Mouse (Mus musculus) stomach, embryonic 15.5 days (tissue): ENCODE measurements at regions not wholly inside any gene's neighbourhood (a gene's known extent, or its start where the extent isn't known, plus 50 kb on each side); places are given as distances from the start of the nearest gene placed in this dataset.

Experiments
- ATAC-seq: fragments of 200-750 bp; cut with Nextera tagmentation; 2 replicates; pipeline ENCODE4 v1.8.0; 2017; ENCODE audit warnings: low read depth, moderate number of reproducible peaks, moderate TSS enrichment; ENCODE audit not compliant: insufficient read depth, low FRiP score
- H3K27ac ChIP-seq: fragments of 300-500 bp; sonication (generic); 2 replicates; pipeline ENCODE4 v1.5.1; 2015; ENCODE audit warnings: mild to moderate bottlenecking, inconsistent platforms
- H3K27me3 ChIP-seq: fragments of 300-500 bp; sonication (generic); replicated peaks from 2 replicates; pipeline ENCODE4 v1.6.1; 2015; ENCODE audit warnings: inconsistent platforms
- H3K36me3 ChIP-seq: fragments of 300-500 bp; sonication (generic); 2 replicates; pipeline ENCODE4 v1.6.1; 2015; ENCODE audit warnings: inconsistent platforms
- H3K4me1 ChIP-seq: fragments of 300-500 bp; sonication (generic); 2 replicates; pipeline ENCODE4 v1.6.1; 2015; ENCODE audit warnings: inconsistent platforms
- H3K4me2 ChIP-seq: fragments of 300-500 bp; sonication (generic); 2 replicates; pipeline ENCODE4 v1.6.1; 2015; ENCODE audit warnings: mild to moderate bottlenecking, inconsistent platforms
- H3K4me3 ChIP-seq: fragments of 300-500 bp; sonication (generic); replicated peaks from 2 replicates; pipeline ENCODE4 v1.5.1; 2015; ENCODE audit warnings: inconsistent platforms
- H3K9ac ChIP-seq: fragments of 300-500 bp; sonication (generic); 2 replicates; pipeline ENCODE4 v1.6.1; 2015; ENCODE audit warnings: inconsistent platforms
- H3K9me3 ChIP-seq: fragments of 300-500 bp; sonication (generic); 2 replicates; pipeline ENCODE4 v1.6.1; 2016; ENCODE audit warnings: inconsistent platforms
- whole genome bisulfite sequencing: fragments of 180-500 bp; shearing (Covaris S2); methylation state at CpG from one replicate; pipeline ENCODE4 v1.1.7; 2015; 5-methylcytosine and 5-hydroxymethylcytosine counted together

- no peaks in the 10 kb centered on the region for H3K27me3 ChIP-seq
- H3K27ac ChIP-seq: no peak overlapping the region
- no peaks in the 10 kb centered on the region for H3K36me3 ChIP-seq
- no peaks in the 10 kb centered on the region for H3K4me1 ChIP-seq
- ATAC-seq: no peak
- H3K9me3 ChIP-seq: no peaks in the 10 kb centered on the region
- H3K9ac ChIP-seq: no peak overlapping the region
- WGBS: 61% methylated on average over 8 of the region's 8 CpGs
- no peak overlapping the region for H3K4me2 ChIP-seq
- H3K4me3 ChIP-seq: no peak overlapping the region
Observed at GRCm38 (mm10) chr11:39477136-39477535, 1217.9 kb downstream of the Mat2b start.

- no peaks in the 10 kb centered on the region for H3K4me1 ChIP-seq
- no peak for ATAC-seq
- no peak overlapping the region for H3K4me2 ChIP-seq
- no peak overlapping the region for H3K4me3 ChIP-seq
- H3K27ac ChIP-seq: no peak overlapping the region
- no peak overlapping the region for H3K9ac ChIP-seq
- H3K36me3 ChIP-seq: no peaks in the 10 kb centered on the region
- H3K27me3 ChIP-seq: no peaks in the 10 kb centered on the region
- no peaks in the 10 kb centered on the region for H3K9me3 ChIP-seq
- 42% methylated on average over 5 of the region's 5 CpGs for WGBS
Observed at GRCm38 (mm10) chr11:39453329-39453952, 1241.6 kb downstream of the Mat2b start.

- no peaks in the 10 kb centered on the region for H3K4me1 ChIP-seq
- no peaks in the 10 kb centered on the region for H3K9me3 ChIP-seq
- no peak overlapping the region for H3K9ac ChIP-seq
- H3K27ac ChIP-seq: no peak overlapping the region
- H3K36me3 ChIP-seq: no peaks in the 10 kb centered on the region
- no peak overlapping the region for H3K4me2 ChIP-seq
- WGBS: 47% methylated on average over 2 of the region's 2 CpGs
- no peaks in the 10 kb centered on the region for H3K27me3 ChIP-seq
- H3K4me3 ChIP-seq: no peak overlapping the region
- no peak for ATAC-seq
Observed at GRCm38 (mm10) chr11:39446374-39446773, 1248.6 kb downstream of the Mat2b start.

GRCm38 (mm10) chr11:39411691-39412090, 1283.3 kb downstream of the Mat2b start:
- no peak for ATAC-seq
- 92% methylated on average over 2 of the region's 2 CpGs for WGBS
- Histone ChIP-seq H3K27ac (no peak overlapping the region), H3K4me2 (no peak overlapping the region), H3K36me3 (no peaks in the 10 kb centered on the region), H3K9me3 (no peaks in the 10 kb centered on the region), H3K4me3 (no peak overlapping the region), H3K27me3 (no peaks in the 10 kb centered on the region), H3K4me1 (no peaks in the 10 kb centered on the region), H3K9ac (no peak overlapping the region)

- Histone ChIP-seq H3K27me3 (no peaks in the 10 kb centered on the region), H3K4me3 (no peak overlapping the region), H3K4me1 (no peaks in the 10 kb centered on the region), H3K9ac (no peak overlapping the region), H3K27ac (no peak overlapping the region), H3K4me2 (no peak overlapping the region), H3K9me3 (no peaks in the 10 kb centered on the region), H3K36me3 (no peaks in the 10 kb centered on the region)
- ATAC-seq: no peak
- 76% methylated on average over 2 of the region's 2 CpGs for WGBS
Observed at GRCm38 (mm10) chr11:39411182-39411581, 1283.8 kb downstream of the Mat2b start.

- Histone ChIP-seq H3K4me2 (no peak overlapping the region), H3K27me3 (no peaks in the 10 kb centered on the region), H3K9ac (no peak overlapping the region), H3K9me3 (no peaks in the 10 kb centered on the region), H3K36me3 (no peaks in the 10 kb centered on the region), H3K4me3 (no peak overlapping the region), H3K4me1 (no peaks in the 10 kb centered on the region), H3K27ac (no peak overlapping the region)
- ATAC-seq: no peak
Observed at GRCm38 (mm10) chr11:39364827-39365226, 1330.2 kb downstream of the Mat2b start.

GRCm38 (mm10) chr11:39350616-39351015, 1344.4 kb downstream of the Mat2b start:
- Histone ChIP-seq H3K4me1 (no peaks in the 10 kb centered on the region), H3K4me2 (no peak overlapping the region)
- WGBS: 12% methylated on average over 1 of the region's 1 CpGs

More at GRCm38 (mm10) chr11:39350616-39351015, 1344.4 kb downstream of the Mat2b start:
- H3K4me3 ChIP-seq: no peak overlapping the region
- no peaks in the 10 kb centered on the region for H3K27me3 ChIP-seq
- no peak overlapping the region for H3K9ac ChIP-seq
- no peaks in the 10 kb centered on the region for H3K9me3 ChIP-seq
- no peak for ATAC-seq
- H3K27ac ChIP-seq: no peak overlapping the region
- H3K36me3 ChIP-seq: no peaks in the 10 kb centered on the region
